In genomic region chr6:129132604-129133341, GRCm38 (mm10) we compare ENCODE assay signal across 22 mouse cellular contexts. TPM values are rescaled to one million over a fixed set of nuclear protein-coding genes. Genes with fewer than 3 reads are reported as not detected.
DNase-seq lines count a peak whose midpoint lies in the region; ATAC-seq and TF ChIP-seq lines count a peak whose summit lies in the region.
"Had no signal": no experiment of that assay in that cellular context is flagged by ENCODE, and none has a peak within 500 bp of the region (broad histone marks: within the 10 kb centered on the region; RNA-seq: fewer than 3 reads in every experiment).

No protein-coding gene starts in this region.

- no peak overlapping the region for H3K4me3 ChIP-seq in liver, postnatal 0 days (ENCODE audit: low read depth, low read length)
- H3K4me3 ChIP-seq in liver, embryonic 12.5 days, result no peak overlapping the region
- H3K4me3 ChIP-seq: embryonic facial prominence, embryonic 13.5 days; forebrain, embryonic 13.5 days; gastrocnemius, adult 2 months; heart, embryonic 10.5 days; heart, embryonic 15.5 days; hindbrain, embryonic 10.5 days; intestine, embryonic 15.5 days had no signal

- WGBS in liver, postnatal 0 days (ENCODE audit: insufficient replicate concordance), result 61% methylated on average over 4 of the region's 4 CpGs
- WGBS in liver, embryonic 12.5 days (ENCODE audit: insufficient replicate concordance), result 62% methylated on average over 4 of the region's 4 CpGs

- H3K27ac ChIP-seq in liver, postnatal 0 days (ENCODE audit: low read depth), result peak overlapping the region; percentile 30; the same call in 1 of the 2 replicates
- no peak overlapping the region for H3K27ac ChIP-seq in liver, embryonic 12.5 days
- H3K27ac ChIP-seq: embryonic facial prominence, embryonic 13.5 days; forebrain, embryonic 13.5 days; gastrocnemius, adult 2 months; heart, embryonic 10.5 days; heart, embryonic 15.5 days; hindbrain, embryonic 10.5 days; hindbrain, embryonic 14.5 days; intestine, embryonic 15.5 days had no signal

- no peaks in the 10 kb centered on the region for H3K4me1 ChIP-seq in liver, postnatal 0 days (ENCODE audit: insufficient read depth)
- H3K4me1 ChIP-seq in liver, embryonic 12.5 days, result no peaks in the 10 kb centered on the region
- H3K4me1 ChIP-seq: embryonic facial prominence, embryonic 13.5 days; forebrain, embryonic 13.5 days; heart, embryonic 10.5 days; heart, embryonic 15.5 days; hindbrain, embryonic 10.5 days; intestine, embryonic 15.5 days had no signal

- TF ChIP-seq CTCF in liver, postnatal 0 days (IDR thresholded peaks at IDR 0.05; ENCODE audit: low read depth), result no peak

- no peaks in the 10 kb centered on the region for H3K9me3 ChIP-seq in liver, postnatal 0 days (ENCODE audit: low read length)
- H3K9me3 ChIP-seq in liver, embryonic 12.5 days (replicated peaks), result no peaks in the 10 kb centered on the region
- H3K9me3 ChIP-seq: embryonic facial prominence, embryonic 13.5 days; forebrain, embryonic 13.5 days; heart, embryonic 10.5 days; heart, embryonic 15.5 days; hindbrain, embryonic 10.5 days; intestine, embryonic 15.5 days had no signal

- ATAC-seq in liver, postnatal 0 days, result no peak
- no peak for ATAC-seq in liver, embryonic 12.5 days
- ATAC-seq in megakaryocyte, adult 5-6 weeks (ENCODE audit: poor library complexity, severe bottlenecking), result peak; percentile 78
- ATAC-seq: forebrain, embryonic 13.5 days; forebrain, postnatal 0 days; intestine, embryonic 15.5 days had no signal

- H3K4me2 ChIP-seq in liver, postnatal 0 days (ENCODE audit: low read depth, low read length), result no peak overlapping the region
- no peak overlapping the region for H3K4me2 ChIP-seq in liver, embryonic 12.5 days
- H3K4me2 ChIP-seq: embryonic facial prominence, embryonic 13.5 days; forebrain, embryonic 13.5 days; heart, embryonic 15.5 days; hindbrain, embryonic 14.5 days; intestine, embryonic 15.5 days had no signal

- H3K27me3 ChIP-seq in liver, postnatal 0 days (ENCODE audit: insufficient read depth, low read length), result no peaks in the 10 kb centered on the region
- H3K27me3 ChIP-seq in liver, embryonic 12.5 days (replicated peaks), result no peaks in the 10 kb centered on the region
- H3K27me3 ChIP-seq: embryonic facial prominence, embryonic 13.5 days; forebrain, embryonic 13.5 days; heart, embryonic 15.5 days; intestine, embryonic 15.5 days had no signal

- H3K9ac ChIP-seq in liver, postnatal 0 days (replicated peaks), result no peak overlapping the region
- no peak overlapping the region for H3K9ac ChIP-seq in liver, embryonic 12.5 days
- H3K9ac ChIP-seq: embryonic facial prominence, embryonic 13.5 days; forebrain, embryonic 13.5 days; forebrain, postnatal 0 days; heart, embryonic 15.5 days; hindbrain, embryonic 14.5 days; intestine, embryonic 15.5 days had no signal

- no peak for TF ChIP-seq EP300 in liver, postnatal 0 days (IDR thresholded peaks at IDR 0.05; ENCODE audit: low read depth)

- no peaks in the 10 kb centered on the region for H3K36me3 ChIP-seq in liver, postnatal 0 days (replicated peaks; ENCODE audit: insufficient read depth, low read length)
- no peaks in the 10 kb centered on the region for H3K36me3 ChIP-seq in liver, embryonic 12.5 days
- H3K36me3 ChIP-seq: embryonic facial prominence, embryonic 13.5 days; heart, embryonic 10.5 days; heart, embryonic 15.5 days; hindbrain, embryonic 10.5 days; intestine, embryonic 15.5 days had no signal

- DNase-seq in heart, adult 9 months (ENCODE audit: low spot score in 2 of 2), result peak; percentile 38 to 48
- DNase-seq in heart, adult 8-10 months (ENCODE audit: low spot score), result no peak
- peak; percentile 14 for DNase-seq in liver, postnatal 0 days
- peak; percentile 63 for DNase-seq in skeletal muscle tissue, adult 2 months (ENCODE audit: low read depth, low spot score)
- DNase-seq in gastrocnemius, postnatal 10 days, result no peak
- DNase-seq: adrenal gland, postnatal 14 days; cerebellum, adult 18-20 months; cerebellum, adult 9-11 months; cerebellum, postnatal 36 days; forebrain, postnatal 0 days; gastrocnemius, adult 2 months; gastrocnemius, postnatal 36 days had no signal

RNA-seq across cellular contexts. Expression of gene Clec2e, which starts 32.1 kb away (rescaled TPM):
- total RNA-seq in heart, adult 8-10 months (2022), result under 1 TPM in 1 of 4 experiments, not detected in 3; 0.47 TPM
- not detected in 2 replicates for polyA plus RNA-seq in liver, postnatal 0 days (2015; fragmentation: Nextera tagmentation; extraction: Ambion mirVana)
- polyA plus RNA-seq in liver, embryonic 12.5 days (2016; fragmentation: Nextera tagmentation; extraction: Ambion mirVana), result not detected in 2 replicates
- not detected in 2 replicates for total RNA-seq in megakaryocyte, adult 5-6 weeks (2015)
- total RNA-seq in megakaryocyte, adult 5-6 weeks (2017), result 0.29 TPM in 1 of 2 replicates, not detected in the other
- total RNA-seq in gastrocnemius, postnatal 10 days (2021), result under 1 TPM; 0.47 to 0.92 TPM
- total RNA-seq: adrenal gland, postnatal 14 days; ES-E14; forebrain, postnatal 0 days had no signal
- polyA plus RNA-seq: embryonic facial prominence, embryonic 13.5 days; forebrain, embryonic 13.5 days; forebrain, postnatal 0 days; heart, embryonic 10.5 days; heart, embryonic 15.5 days; hindbrain, embryonic 10.5 days; hindbrain, embryonic 14.5 days had no signal

RNA-seq across cellular contexts. Expression of gene Clec2d, which starts 47.6 kb away (rescaled TPM):
- total RNA-seq in heart, adult 8-10 months (2022), result 10 to 100 TPM; 28.4 to 43.3 (median 34.1) TPM
- 2.3 and 3.0 TPM in 2 replicates for polyA plus RNA-seq in liver, postnatal 0 days (2015; fragmentation: Nextera tagmentation; extraction: Ambion mirVana)
- not detected in 2 replicates for polyA plus RNA-seq in liver, embryonic 12.5 days (2016; fragmentation: Nextera tagmentation; extraction: Ambion mirVana)
- total RNA-seq in megakaryocyte, adult 5-6 weeks (2015), result 28.2 and 41.3 TPM in 2 replicates
- total RNA-seq in megakaryocyte, adult 5-6 weeks (2017), result 238 and 253 TPM in 2 replicates
- total RNA-seq in gastrocnemius, postnatal 10 days (2021), result 10 to 100 TPM; 45.3 to 49.5 TPM
- polyA plus RNA-seq: forebrain, embryonic 13.5 days; forebrain, postnatal 0 days; heart, embryonic 10.5 days; hindbrain, embryonic 10.5 days had no signal

Comparison
In these comparisons a context has a peak if more than half of its experiments do, and no peak if none do; other contexts are left out.
1. DNase-seq: peak in heart, adult 9 months (2 of 2), liver, postnatal 0 days (single experiment) and skeletal muscle tissue, adult 2 months (single experiment); none in heart, adult 8-10 months (single experiment) and gastrocnemius, postnatal 10 days (single experiment).